Mouse (Mus musculus) liver, embryonic 12.5 days (tissue): ENCODE results near the gene Ttc7b. TPM values are rescaled to one million over a fixed set of nuclear protein-coding genes. Genes with fewer than 3 reads are reported as not detected.

Experiments
- ATAC-seq: fragments of 200-750 bp; cut with Nextera tagmentation; 2 replicates; pipeline ENCODE4 v1.8.0; 2017; ENCODE audit warnings: moderate number of reproducible peaks, mild to moderate bottlenecking, moderate library complexity
- H3K27ac ChIP-seq: fragments of 300-500 bp; sonication (generic); 2 replicates; pipeline ENCODE4 v1.5.1; 2016; ENCODE audit warnings: mild to moderate bottlenecking
- H3K27me3 ChIP-seq: fragments of 300-500 bp; sonication (generic); replicated peaks from 2 replicates; pipeline ENCODE4 v1.6.1; 2016; ENCODE audit warnings: mild to moderate bottlenecking, moderate library complexity
- H3K36me3 ChIP-seq: fragments of 300-500 bp; sonication (generic); 2 replicates; pipeline ENCODE4 v1.6.1; 2016; ENCODE audit warnings: mild to moderate bottlenecking, moderate library complexity
- H3K4me1 ChIP-seq: fragments of 300-500 bp; sonication (generic); 2 replicates; pipeline ENCODE4 v1.6.1; 2016
- H3K4me2 ChIP-seq: fragments of 300-500 bp; sonication (generic); 2 replicates; pipeline ENCODE4 v1.6.1; 2016; ENCODE audit warnings: mild to moderate bottlenecking, moderate library complexity
- H3K4me3 ChIP-seq: fragments of 300-500 bp; sonication (generic); 2 replicates; pipeline ENCODE4 v1.5.1; 2016; ENCODE audit warnings: mild to moderate bottlenecking, moderate library complexity
- H3K9ac ChIP-seq: fragments of 300-500 bp; sonication (generic); 2 replicates; pipeline ENCODE4 v1.6.1; 2016; ENCODE audit warnings: mild to moderate bottlenecking, moderate library complexity
- H3K9me3 ChIP-seq: fragments of 300-500 bp; sonication (generic); replicated peaks from 2 replicates; pipeline ENCODE4 v1.6.1; 2016; ENCODE audit warnings: mild to moderate bottlenecking, moderate library complexity
- WGBS: fragments of 180-500 bp; shearing (Covaris S2); methylation state at CpG from one replicate; pipeline ENCODE4 v1.1.7; 2016; ENCODE audit not compliant: insufficient replicate concordance; 5-methylcytosine and 5-hydroxymethylcytosine counted together
- polyA plus RNA-seq: library from polyadenylated mRNA; unstranded; fragments of >200 nt; fragmentation: Nextera tagmentation; extraction: Ambion mirVana; gene quantifications from 2 replicates; pipeline ENCODE4 v1.2.1, GENCODE M21; 2016

Gene Ttc7b
- polyA plus RNA-seq, 1 experiment from 2014 or later, result 2.2 TPM

DNA sequence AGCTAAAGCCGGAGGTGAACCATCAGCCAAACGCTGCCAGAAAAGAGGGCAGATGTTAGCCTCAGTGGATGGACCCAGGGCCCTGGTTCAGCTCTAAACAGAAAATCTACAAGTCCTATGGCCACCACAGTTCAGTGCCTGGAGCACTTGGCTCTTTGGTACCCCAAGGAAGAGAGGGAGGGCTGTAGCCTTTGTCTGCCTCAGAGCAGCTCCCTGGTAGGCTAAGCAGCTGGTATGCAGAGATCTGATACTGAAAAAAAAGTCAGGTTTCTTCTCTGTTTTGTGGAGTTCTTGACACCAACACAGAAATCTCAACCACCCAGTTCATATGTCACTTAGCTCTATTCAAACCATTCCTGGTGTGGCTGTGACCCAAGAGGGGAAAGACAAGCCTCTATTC lies 16.0 kb downstream of the Ttc7b start:
- no peak for ATAC-seq
- H3K9me3 ChIP-seq, result no peaks in the 10 kb centered on the region
- H3K36me3 ChIP-seq, result 0 out of 2 replicates have a peak, but pooled peaks cover 4% of the 10 kb centered on the region
- no peaks in the 10 kb centered on the region for H3K27me3 ChIP-seq
- H3K4me1 ChIP-seq, result peaks cover 46% of the 10 kb centered on the region
- 69% methylated on average over 2 of the region's 2 CpGs for WGBS
- no peak overlapping the region for H3K4me3 ChIP-seq
- no peak overlapping the region for H3K9ac ChIP-seq
- H3K4me2 ChIP-seq, result no peak overlapping the region
- no peak overlapping the region for H3K27ac ChIP-seq

DNA sequence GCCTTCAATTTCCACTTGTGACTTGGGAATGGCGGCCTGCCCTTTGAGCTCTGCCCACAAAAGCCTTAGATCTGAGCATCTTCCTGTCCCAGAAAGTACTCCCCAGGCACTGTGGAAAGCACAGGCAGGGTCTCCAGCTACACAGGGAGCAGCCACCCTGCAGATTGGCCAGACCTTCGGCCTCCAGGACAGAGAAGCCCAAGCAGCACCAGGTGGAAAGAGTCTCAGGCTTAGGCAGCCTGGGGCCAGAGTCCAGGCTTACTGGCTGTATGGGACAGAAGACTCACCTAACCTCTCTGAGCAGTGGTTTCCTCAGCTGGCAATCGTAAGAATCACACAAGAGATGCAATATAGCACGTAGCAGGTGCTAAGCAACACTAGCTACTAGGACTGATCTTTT lies 17.0 kb downstream of the Ttc7b start:
- Histone ChIP-seq H3K4me3 (no peak overlapping the region), H3K36me3 (peaks cover 11% of the 10 kb centered on the region), H3K4me2 (no peak overlapping the region), H3K9ac (no peak overlapping the region), H3K4me1 (peaks cover 37% of the 10 kb centered on the region), H3K9me3 (no peaks in the 10 kb centered on the region), H3K27me3 (no peaks in the 10 kb centered on the region), H3K27ac (no peak overlapping the region)
- no peak for ATAC-seq
- 67% methylated on average over 4 of the region's 4 CpGs for WGBS

DNA sequence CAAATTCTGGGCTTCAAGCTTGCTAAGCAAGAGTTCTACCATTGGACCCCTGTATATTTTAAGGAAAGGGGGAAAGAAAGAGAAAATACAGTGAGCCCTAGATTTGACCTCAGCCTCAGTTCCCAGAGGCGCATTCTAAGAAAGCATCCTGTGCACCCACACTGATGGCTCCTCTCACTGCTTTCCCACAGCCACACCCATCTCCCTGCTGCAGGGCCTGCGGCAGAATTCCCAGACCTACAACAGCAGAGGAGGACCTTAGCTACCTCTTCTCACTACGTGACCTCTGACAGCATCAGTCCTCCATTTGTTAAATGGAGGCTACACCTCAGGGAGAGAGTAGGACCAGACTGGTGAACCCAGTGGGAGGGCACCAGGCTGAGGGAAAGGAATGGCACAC lies 18.1 kb downstream of the Ttc7b start:
- Histone ChIP-seq H3K27me3 (no peaks in the 10 kb centered on the region), H3K27ac (no peak overlapping the region), H3K9me3 (no peaks in the 10 kb centered on the region), H3K9ac (no peak overlapping the region), H3K4me2 (no peak overlapping the region), H3K4me3 (no peak overlapping the region), H3K4me1 (peaks cover 34% of the 10 kb centered on the region), H3K36me3 (peaks cover 20% of the 10 kb centered on the region)
- ATAC-seq, result no peak
- 74% methylated on average over 3 of the region's 3 CpGs for WGBS

DNA sequence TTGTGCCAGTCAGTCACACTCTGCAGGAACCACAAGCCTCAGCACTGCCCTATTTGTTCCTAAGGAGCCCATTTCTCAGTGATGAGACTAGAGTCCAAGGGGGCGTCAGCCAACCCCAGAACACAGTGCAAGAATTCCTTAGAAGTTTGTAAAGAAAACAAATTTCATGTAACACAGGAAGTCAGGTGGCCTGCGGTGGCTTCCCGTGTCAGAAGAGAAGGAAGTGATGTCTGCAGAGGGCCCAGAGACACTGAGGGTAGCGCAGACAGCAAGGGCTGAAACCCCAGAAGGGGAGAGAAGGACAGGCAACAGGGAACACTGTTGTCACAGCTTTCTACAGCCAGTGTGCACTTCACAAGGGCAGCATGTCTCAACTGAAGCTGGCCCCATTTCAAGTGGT lies 19.4 kb downstream of the Ttc7b start:
- Histone ChIP-seq H3K4me2 (no peak overlapping the region), H3K9me3 (no peaks in the 10 kb centered on the region), H3K4me1 (peaks cover 34% of the 10 kb centered on the region), H3K27me3 (no peaks in the 10 kb centered on the region), H3K36me3 (peaks cover 33% of the 10 kb centered on the region), H3K4me3 (no peak overlapping the region), H3K27ac (no peak overlapping the region), H3K9ac (no peak overlapping the region)
- WGBS, result 56% methylated on average over 4 of the region's 4 CpGs
- ATAC-seq, result no peak

DNA sequence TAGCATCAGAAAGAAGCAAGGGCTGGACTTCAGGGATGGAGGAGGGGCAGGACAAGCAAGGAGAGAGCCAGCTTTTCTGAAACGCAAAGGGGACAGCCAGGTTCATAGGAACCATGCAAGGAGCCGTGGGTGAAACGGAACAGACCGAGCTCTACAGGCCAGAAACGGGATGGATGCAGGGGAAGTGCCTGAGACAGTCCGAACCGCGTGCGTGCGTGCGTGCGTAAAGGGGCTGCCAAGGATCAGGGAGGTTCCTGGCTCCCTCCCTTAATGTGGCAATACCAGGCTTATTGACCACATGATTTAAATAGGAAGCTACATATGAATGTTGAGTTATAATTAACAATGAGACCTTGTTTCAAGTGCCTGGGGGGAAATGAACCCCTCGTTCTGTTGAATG lies 21.2 kb downstream of the Ttc7b start:
- H3K36me3 ChIP-seq, result peaks cover 40% of the 10 kb centered on the region
- ATAC-seq, result no peak
- H3K27ac ChIP-seq, result no peak overlapping the region
- H3K4me1 ChIP-seq, result peaks cover 18% of the 10 kb centered on the region
- no peak overlapping the region for H3K4me3 ChIP-seq
- H3K27me3 ChIP-seq, result no peaks in the 10 kb centered on the region
- 80% methylated on average over 13 of the region's 13 CpGs for WGBS
- H3K9ac ChIP-seq, result no peak overlapping the region
- H3K4me2 ChIP-seq, result no peak overlapping the region
- no peaks in the 10 kb centered on the region for H3K9me3 ChIP-seq

DNA sequence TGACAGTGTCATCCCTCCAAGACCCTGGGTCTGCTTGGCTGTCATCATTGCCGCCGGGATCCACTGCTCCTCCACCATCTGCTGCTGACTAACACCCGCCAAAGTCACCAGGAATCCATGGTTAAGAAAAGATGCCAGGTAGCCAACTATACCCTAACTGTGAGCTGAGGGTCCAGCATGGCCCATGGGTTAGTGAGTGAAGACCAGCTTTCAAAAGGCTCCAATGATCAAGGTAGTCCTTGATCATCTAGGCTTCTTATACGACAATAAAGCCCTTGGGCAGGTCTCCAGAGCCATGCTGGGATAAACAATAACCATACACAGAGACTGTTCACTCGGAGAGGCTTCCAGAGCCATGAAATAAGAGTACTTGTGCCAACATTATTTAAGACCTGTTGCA lies 22.6 kb downstream of the Ttc7b start:
- WGBS, result 76% methylated on average over 5 of the region's 5 CpGs
- ATAC-seq, result no peak
- peaks cover 8% of the 10 kb centered on the region; the same call in 1 of the 2 replicates for H3K4me1 ChIP-seq

DNA sequence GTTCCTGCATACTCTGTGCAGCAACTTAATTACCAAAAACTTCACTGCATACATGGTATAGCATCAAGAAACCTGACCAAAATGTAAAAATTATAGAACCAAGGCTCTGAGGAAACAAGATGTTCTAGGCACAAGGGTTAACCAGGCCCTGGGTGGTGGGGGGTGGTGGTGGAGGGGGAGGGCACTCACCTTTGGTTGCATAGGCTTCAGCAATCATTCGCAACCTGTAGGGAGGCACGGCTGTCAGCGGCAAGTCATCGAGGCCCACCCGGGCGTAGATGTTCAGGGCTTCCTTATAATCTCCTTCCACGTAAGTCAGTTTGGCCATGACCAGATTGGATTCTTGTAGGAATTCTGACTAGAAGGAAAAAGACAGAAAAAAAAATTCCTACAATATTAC lies 25.5 kb downstream of the Ttc7b start:
- Histone ChIP-seq H3K27me3 (no peaks in the 10 kb centered on the region), H3K9me3 (no peaks in the 10 kb centered on the region), H3K4me3 (no peak overlapping the region), H3K4me1 (no peaks in the 10 kb centered on the region), H3K9ac (no peak overlapping the region), H3K4me2 (no peak overlapping the region), H3K27ac (no peak overlapping the region), H3K36me3 (peaks cover 59% of the 10 kb centered on the region)
- WGBS, result 85% methylated on average over 7 of the region's 7 CpGs
- ATAC-seq, result no peak

More for the DNA sequence above, 22.6 kb downstream of the Ttc7b start:
- H3K27me3 ChIP-seq, result no peaks in the 10 kb centered on the region
- H3K9me3 ChIP-seq, result no peaks in the 10 kb centered on the region
- no peak overlapping the region for H3K4me2 ChIP-seq
- no peak overlapping the region for H3K27ac ChIP-seq
- H3K36me3 ChIP-seq, result peaks cover 51% of the 10 kb centered on the region
- H3K9ac ChIP-seq, result no peak overlapping the region
- H3K4me3 ChIP-seq, result no peak overlapping the region

DNA sequence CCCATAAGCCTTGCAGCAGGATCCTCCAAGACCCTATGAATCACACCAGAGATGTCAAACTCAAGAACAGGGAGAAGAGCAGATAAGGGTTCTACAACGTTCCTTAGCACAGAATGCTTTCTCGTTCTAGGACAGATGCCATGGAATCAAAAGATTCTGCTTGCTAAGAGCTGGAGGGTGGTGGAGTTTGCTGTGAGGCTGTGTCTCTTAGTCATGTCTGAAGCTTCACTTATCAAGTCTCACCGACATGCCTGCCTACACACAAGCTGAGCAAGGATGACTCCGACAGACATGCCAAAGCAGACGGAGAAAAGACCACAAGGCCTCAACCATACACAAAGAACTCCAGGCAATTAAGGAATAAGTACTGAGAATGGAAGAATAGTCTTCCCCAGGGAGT lies 27.4 kb downstream of the Ttc7b start:
- Histone ChIP-seq H3K9ac (no peak overlapping the region), H3K9me3 (no peaks in the 10 kb centered on the region), H3K36me3 (peaks cover 50% of the 10 kb centered on the region), H3K27me3 (no peaks in the 10 kb centered on the region), H3K4me2 (no peak overlapping the region), H3K27ac (no peak overlapping the region), H3K4me3 (no peak overlapping the region), H3K4me1 (no peaks in the 10 kb centered on the region)
- ATAC-seq, result no peak
- 70% methylated on average over 5 of the region's 5 CpGs for WGBS

DNA sequence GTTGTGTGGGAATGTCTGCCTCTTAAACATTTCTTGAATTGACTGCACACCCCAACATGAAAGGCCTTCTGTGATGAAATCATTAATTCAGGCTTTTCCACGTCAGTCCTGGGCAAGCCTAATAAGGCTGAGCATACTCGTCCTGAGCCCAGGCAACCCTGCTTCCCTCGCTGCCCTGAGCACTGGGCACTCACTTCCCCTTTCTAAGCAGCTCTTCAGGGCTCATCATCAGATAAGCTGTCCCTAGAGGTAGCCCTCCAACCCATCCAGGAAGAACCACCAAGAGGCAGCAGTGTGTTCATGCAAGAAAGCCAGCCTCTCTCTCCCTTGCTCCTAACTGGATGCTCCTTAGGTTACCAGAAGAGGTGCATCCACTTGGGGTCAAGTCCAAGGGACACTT lies 27.9 kb downstream of the Ttc7b start:
- no peaks in the 10 kb centered on the region for H3K27me3 ChIP-seq
- H3K9ac ChIP-seq, result no peak overlapping the region
- H3K9me3 ChIP-seq, result no peaks in the 10 kb centered on the region
- peaks cover 45% of the 10 kb centered on the region for H3K36me3 ChIP-seq
- no peak overlapping the region for H3K4me3 ChIP-seq
- no peak for ATAC-seq
- no peak overlapping the region for H3K27ac ChIP-seq
- H3K4me1 ChIP-seq, result no peaks in the 10 kb centered on the region
- no peak overlapping the region for H3K4me2 ChIP-seq
- WGBS, result 53% methylated on average over 3 of the region's 3 CpGs

DNA sequence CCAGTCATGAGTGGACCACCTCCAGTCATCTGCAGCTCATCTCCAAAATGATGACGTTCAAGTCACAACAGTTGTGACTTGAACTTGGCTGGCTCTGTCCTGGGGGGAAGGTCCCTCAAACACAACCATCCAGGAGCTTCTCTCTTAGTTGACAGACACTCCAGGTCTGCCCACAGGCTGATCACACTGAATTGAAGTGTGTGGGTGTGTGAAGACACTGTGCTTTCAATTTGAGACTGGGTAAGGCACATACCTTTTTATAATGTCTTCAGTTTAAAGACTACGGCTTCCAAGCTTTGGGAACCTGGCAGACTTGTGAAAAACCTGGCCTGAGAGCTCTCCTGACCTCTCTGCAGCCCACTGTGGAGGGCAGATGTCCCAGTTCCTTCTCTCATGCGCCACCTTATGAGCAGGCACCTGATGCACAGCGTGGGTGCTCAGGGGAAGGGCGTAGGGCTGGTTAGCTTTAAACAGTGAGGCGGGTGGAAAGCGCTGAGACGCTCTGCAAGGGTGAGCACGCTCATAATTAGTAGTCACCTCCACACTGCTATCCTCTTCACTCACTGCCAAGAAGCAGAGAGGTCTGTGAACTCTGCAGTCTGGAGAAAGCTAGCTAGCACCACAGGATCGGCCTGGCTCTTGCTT lies 28.5 kb downstream of the Ttc7b start:
- Histone ChIP-seq H3K27ac (no peak overlapping the region), H3K4me2 (no peak overlapping the region), H3K36me3 (peaks cover 39% of the 10 kb centered on the region), H3K9me3 (no peaks in the 10 kb centered on the region), H3K4me3 (no peak overlapping the region), H3K4me1 (no peaks in the 10 kb centered on the region), H3K9ac (no peak overlapping the region), H3K27me3 (no peaks in the 10 kb centered on the region)
- ATAC-seq, result no peak
- 83% methylated on average over 10 of the region's 10 CpGs for WGBS

DNA sequence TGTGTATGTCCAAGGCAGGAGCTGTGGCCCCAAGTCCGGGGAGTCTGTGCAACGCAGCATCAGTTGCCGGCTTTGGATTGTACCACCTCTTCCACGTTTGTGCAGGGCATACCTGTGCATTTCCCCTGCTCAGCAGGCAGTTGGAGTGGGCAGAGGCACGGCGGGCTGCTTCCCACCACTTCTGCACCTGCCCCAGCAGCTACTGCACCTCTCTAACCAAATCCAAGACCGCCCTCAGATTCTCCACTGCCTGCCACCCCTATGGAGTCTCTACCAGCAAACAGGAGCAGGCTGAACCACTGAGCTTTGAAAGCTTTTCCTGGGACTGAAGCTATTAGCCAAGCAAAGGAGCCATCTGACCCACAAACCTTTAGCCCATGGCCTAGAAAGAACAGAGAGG lies 30.8 kb downstream of the Ttc7b start:
- WGBS, result 73% methylated on average over 7 of the region's 7 CpGs
- Histone ChIP-seq H3K4me3 (no peak overlapping the region), H3K4me2 (no peak overlapping the region), H3K9me3 (no peaks in the 10 kb centered on the region), H3K4me1 (no peaks in the 10 kb centered on the region), H3K27ac (no peak overlapping the region), H3K36me3 (peaks cover 27% of the 10 kb centered on the region), H3K27me3 (no peaks in the 10 kb centered on the region), H3K9ac (no peak overlapping the region)
- no peak for ATAC-seq

DNA sequence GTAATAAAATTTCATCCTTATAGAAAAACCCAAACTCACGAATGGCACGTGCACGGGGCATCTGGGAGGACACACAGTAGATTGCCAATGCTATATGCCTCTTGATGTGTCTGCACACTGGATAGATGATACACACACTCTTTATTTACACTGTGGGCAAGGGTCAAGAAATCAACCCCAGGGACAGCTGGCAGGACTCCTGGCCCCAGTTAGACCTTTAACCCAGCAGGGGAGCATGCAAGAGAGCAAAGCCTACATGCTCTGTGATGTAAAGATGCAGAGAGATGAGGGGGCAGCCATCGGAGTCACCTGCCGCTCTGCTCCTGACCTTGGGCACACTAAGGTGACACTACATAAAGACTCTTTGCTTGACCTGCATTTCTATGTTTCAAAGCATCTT lies 32.3 kb downstream of the Ttc7b start:
- H3K9ac ChIP-seq, result no peak overlapping the region
- WGBS, result 80% methylated on average over 5 of the region's 5 CpGs
- ATAC-seq, result 0 out of 2 replicates have a peak, but pooled peaks have one; percentile 40
- no peak overlapping the region for H3K4me3 ChIP-seq
- no peak overlapping the region for H3K27ac ChIP-seq
- H3K9me3 ChIP-seq, result no peaks in the 10 kb centered on the region
- H3K4me1 ChIP-seq, result no peaks in the 10 kb centered on the region
- peaks cover 16% of the 10 kb centered on the region for H3K36me3 ChIP-seq
- no peaks in the 10 kb centered on the region for H3K27me3 ChIP-seq
- no peak overlapping the region for H3K4me2 ChIP-seq

DNA sequence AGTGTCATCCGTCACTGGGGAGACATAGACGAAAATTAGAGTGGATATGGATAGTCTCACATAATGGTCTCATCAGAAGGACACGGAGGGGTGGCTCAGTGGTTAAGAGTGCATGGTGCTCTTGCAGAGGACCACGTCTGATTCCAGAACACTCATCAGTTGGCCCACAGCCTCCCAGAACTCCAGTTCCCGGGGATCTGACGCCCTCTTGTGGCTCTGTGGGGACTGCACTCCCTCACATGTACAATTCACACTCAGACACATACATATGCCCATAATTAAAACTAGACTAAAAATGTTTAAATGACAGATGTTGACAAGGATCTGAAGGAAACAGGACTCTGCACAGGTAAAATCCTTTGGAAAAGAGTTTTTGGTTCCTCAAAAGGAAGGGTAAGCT lies 34.4 kb downstream of the Ttc7b start:
- 54% methylated on average over 6 of the region's 6 CpGs for WGBS

More for the DNA sequence above, 34.4 kb downstream of the Ttc7b start:
- Histone ChIP-seq H3K27ac (no peak overlapping the region), H3K4me3 (no peak overlapping the region), H3K4me1 (no peaks in the 10 kb centered on the region; the same call in 1 of the 2 replicates), H3K4me2 (no peak overlapping the region), H3K9me3 (no peaks in the 10 kb centered on the region), H3K36me3 (peaks cover 6% of the 10 kb centered on the region; the same call in 1 of the 2 replicates), H3K9ac (no peak overlapping the region), H3K27me3 (no peaks in the 10 kb centered on the region)
- no peak for ATAC-seq
